Mouse (Mus musculus) naive thymus-derived CD4-positive, alpha-beta T cell, adult 5 months (primary cell): Measurements from ENCODE around the gene March10. TPM values are rescaled to one million over a fixed set of nuclear protein-coding genes. Genes with fewer than 3 reads are reported as not detected.

ENCODE experiments used
- polyA plus RNA-seq: library from polyadenylated mRNA; unstranded; fragments of 100-300 nt; shearing (Covaris generic); gene quantifications from one replicate; pipeline ENCODE4 v1.2.1, GENCODE M21; 2017

March10 gene
- not detected for polyA plus RNA-seq

GRCm38 (mm10) chr11:105456497-105456907 is at the start of gene March10:
Gene March10, minus strand, starts transcription at chr11:105456735.

Other genes starting within 250 kb of the March10 start
- not detected for gene Mrc2, start 164.1 kb downstream of the March10 start, polyA plus RNA-seq
- 4.7 TPM for gene Tanc2, start 133.3 kb upstream of the March10 start, polyA plus RNA-seq